Mouse (Mus musculus) hindbrain, embryonic 11.5 days (tissue): ENCODE measurements around the gene Cst9. TPM values are rescaled to one million over a fixed set of nuclear protein-coding genes. Genes with fewer than 3 reads are reported as not detected.

ENCODE experiments used
- polyA plus RNA-seq: library from polyadenylated mRNA; unstranded; fragments of >200 nt; fragmentation: Nextera tagmentation; extraction: Ambion mirVana; gene quantifications from 2 replicates; pipeline ENCODE4 v1.2.1, GENCODE M21; 2014

Gene Cst9
- polyA plus RNA-seq, 1 experiment from 2014 or later = not detected

Other genes with a start within 250 kb of the Cst9 start
- gene Nxt1, start 162.5 kb upstream of the Cst9 start, polyA plus RNA-seq = 113 and 114 TPM in 2 replicates
- 21.0 and 24.8 TPM in 2 replicates for gene Gzf1, start 154.1 kb upstream of the Cst9 start, polyA plus RNA-seq
- 24.1 and 25.8 TPM in 2 replicates for gene Napb, start 102.7 kb upstream of the Cst9 start, polyA plus RNA-seq
- gene Cstl1, start 84.8 kb upstream of the Cst9 start, polyA plus RNA-seq = 0.32 TPM in 1 of 2 replicates, not detected in the other
- gene Cst11, start 63.6 kb upstream of the Cst9 start, polyA plus RNA-seq = not detected in 2 replicates
- gene 8030411F24Rik, start 53.1 kb upstream of the Cst9 start, polyA plus RNA-seq = not detected in 2 replicates
- gene Cst12, start 45.8 kb upstream of the Cst9 start, polyA plus RNA-seq = not detected in 2 replicates
- gene Cst8, start 36.4 kb upstream of the Cst9 start, polyA plus RNA-seq = not detected in 2 replicates
- gene Cst13, start 15.1 kb upstream of the Cst9 start, polyA plus RNA-seq = not detected in 2 replicates
- gene 9230104L09Rik, start 29.9 kb downstream of the Cst9 start, polyA plus RNA-seq = not detected in 2 replicates
- 367 and 384 TPM in 2 replicates for gene Cst3, start 40.5 kb downstream of the Cst9 start, polyA plus RNA-seq
- not detected in 2 replicates for gene Gm1330, start 168.1 kb downstream of the Cst9 start, polyA plus RNA-seq
- not detected in 2 replicates for gene Gm10750, start 182.1 kb downstream of the Cst9 start, polyA plus RNA-seq